Mouse (Mus musculus): ENCODE results near the gene Nme9. TPM values are rescaled to one million over a fixed set of nuclear protein-coding genes. Genes with fewer than 3 reads are reported as not detected.

Gene Nme9
- polyA plus RNA-seq, 1 experiment = not detected

GRCm38 (mm10) chr9:99464876-99465275, 13.6 kb downstream of the Nme9 start:
- TF ChIP-seq SRF (IDR thresholded peaks at IDR 0.05; ENCODE audit: control insufficient read depth, insufficient read length, low read depth) (no peak), CEBPB (IDR thresholded peaks at IDR 0.05; ENCODE audit: insufficient read depth, poor library complexity, severe bottlenecking) (no peak), TCF12 (IDR thresholded peaks at IDR 0.05; ENCODE audit: insufficient read depth, poor library complexity, severe bottlenecking) (no peak), TCF3 (IDR thresholded peaks at IDR 0.05; ENCODE audit: insufficient read length, low read depth) (no peak), MYOD1 (IDR thresholded peaks at IDR 0.05; ENCODE audit: control insufficient read depth in 1 of 3, insufficient read length in 2 of 3, low read depth in 2 of 3) (no peak), E2F4 (IDR thresholded peaks at IDR 0.05; ENCODE audit: insufficient read depth) (no peak), MAX (IDR thresholded peaks at IDR 0.05; ENCODE audit: low read depth) (no peak), USF1 (IDR thresholded peaks at IDR 0.05; ENCODE audit: low read depth) (no peak), POLR2A (IDR thresholded peaks at IDR 0.05; ENCODE audit: insufficient read length, low read depth) (no peak), POLR2AphosphoS2 (IDR thresholded peaks at IDR 0.05; ENCODE audit: insufficient read length, low read depth) (no peak), MYOG (IDR thresholded peaks at IDR 0.05; ENCODE audit: control insufficient read depth in 1 of 3, insufficient read depth in 1 of 3, insufficient read length in 2 of 3, low read depth in 2 of 3) (no peak)
- no peaks in the 10 kb centered on the region for H3K36me3 ChIP-seq (ENCODE audit: control insufficient read depth, insufficient read depth)
- no peak overlapping the region for H3ac ChIP-seq (ENCODE audit: control insufficient read depth, insufficient read length)
- no peak overlapping the region for H3K4me2 ChIP-seq (ENCODE audit: low read depth)
- H3K4me3 ChIP-seq = no peak overlapping the region
- no peaks in the 10 kb centered on the region for H3K79me2 ChIP-seq (ENCODE audit: control insufficient read depth, insufficient read depth)
- H3K27me3 ChIP-seq (ENCODE audit: control insufficient read depth, insufficient read depth, insufficient read length) = peaks cover 10% of the 10 kb centered on the region

GRCm38 (mm10) chr9:99468572-99468971, 17.3 kb downstream of the Nme9 start:
- H3K4me3 ChIP-seq = no peak overlapping the region
- no peak for TF ChIP-seq TCF3 (IDR thresholded peaks at IDR 0.05; ENCODE audit: insufficient read length, low read depth)
- no peak for TF ChIP-seq TCF12 (IDR thresholded peaks at IDR 0.05; ENCODE audit: insufficient read depth, poor library complexity, severe bottlenecking)
- TF ChIP-seq MYOD1 (IDR thresholded peaks at IDR 0.05; ENCODE audit: control insufficient read depth in 1 of 3, insufficient read length in 2 of 3, low read depth in 2 of 3) = no peak
- TF ChIP-seq MAX (IDR thresholded peaks at IDR 0.05; ENCODE audit: low read depth) = no peak
- TF ChIP-seq E2F4 (IDR thresholded peaks at IDR 0.05; ENCODE audit: insufficient read depth) = no peak
- no peak for TF ChIP-seq POLR2AphosphoS2 (IDR thresholded peaks at IDR 0.05; ENCODE audit: insufficient read length, low read depth)
- no peak overlapping the region for H3ac ChIP-seq (ENCODE audit: control insufficient read depth, insufficient read length)
- no peaks in the 10 kb centered on the region for H3K79me2 ChIP-seq (ENCODE audit: control insufficient read depth, insufficient read depth)
- H3K27me3 ChIP-seq (ENCODE audit: control insufficient read depth, insufficient read depth, insufficient read length) = peaks cover 10% of the 10 kb centered on the region
- no peaks in the 10 kb centered on the region for H3K36me3 ChIP-seq (ENCODE audit: control insufficient read depth, insufficient read depth)
- no peak overlapping the region for H3K4me2 ChIP-seq (ENCODE audit: low read depth)

GRCm38 (mm10) chr9:99469681-99470273, 18.5 kb downstream of the Nme9 start:
- no peak overlapping the region for H3ac ChIP-seq (ENCODE audit: control insufficient read depth, insufficient read length)
- no peaks in the 10 kb centered on the region for H3K79me2 ChIP-seq (ENCODE audit: control insufficient read depth, insufficient read depth)
- H3K4me2 ChIP-seq (ENCODE audit: low read depth) = no peak overlapping the region
- no peaks in the 10 kb centered on the region for H3K36me3 ChIP-seq (ENCODE audit: control insufficient read depth, insufficient read depth)
- peaks cover 5% of the 10 kb centered on the region for H3K27me3 ChIP-seq (ENCODE audit: control insufficient read depth, insufficient read depth, insufficient read length)
- TF ChIP-seq TCF12 (IDR thresholded peaks at IDR 0.05; ENCODE audit: insufficient read depth, poor library complexity, severe bottlenecking) = no peak
- no peak for TF ChIP-seq SRF (IDR thresholded peaks at IDR 0.05; ENCODE audit: control insufficient read depth, insufficient read length, low read depth)
- no peak for TF ChIP-seq POLR2AphosphoS2 (IDR thresholded peaks at IDR 0.05; ENCODE audit: insufficient read length, low read depth)
- no peak for TF ChIP-seq REST (IDR thresholded peaks at IDR 0.05; ENCODE audit: insufficient read depth, insufficient read length)
- TF ChIP-seq USF1 (IDR thresholded peaks at IDR 0.05; ENCODE audit: low read depth) = no peak
- no peak for TF ChIP-seq MAX (IDR thresholded peaks at IDR 0.05; ENCODE audit: low read depth)
- TF ChIP-seq MYOD1 (IDR thresholded peaks at IDR 0.05; ENCODE audit: control insufficient read depth in 1 of 3, insufficient read length in 2 of 3, low read depth in 2 of 3) = no peak
- no peak for TF ChIP-seq E2F4 (IDR thresholded peaks at IDR 0.05; ENCODE audit: insufficient read depth)
- no peak for TF ChIP-seq TCF3 (IDR thresholded peaks at IDR 0.05; ENCODE audit: insufficient read length, low read depth)
- TF ChIP-seq MYOG (IDR thresholded peaks at IDR 0.05; ENCODE audit: control insufficient read depth in 1 of 3, insufficient read depth in 1 of 3, insufficient read length in 2 of 3, low read depth in 2 of 3) = no peak
- no peak for TF ChIP-seq CEBPB (IDR thresholded peaks at IDR 0.05; ENCODE audit: insufficient read depth, poor library complexity, severe bottlenecking)
- no peak for TF ChIP-seq POLR2A (IDR thresholded peaks at IDR 0.05; ENCODE audit: insufficient read length, low read depth)
- H3K4me3 ChIP-seq = no peak overlapping the region

GRCm38 (mm10) chr9:99470347-99471092, 19.2 kb downstream of the Nme9 start:
- peaks cover 5% of the 10 kb centered on the region for H3K27me3 ChIP-seq (ENCODE audit: control insufficient read depth, insufficient read depth, insufficient read length)
- H3ac ChIP-seq (ENCODE audit: control insufficient read depth, insufficient read length) = no peak overlapping the region
- no peak overlapping the region for H3K4me2 ChIP-seq (ENCODE audit: low read depth)
- TF ChIP-seq POLR2A (IDR thresholded peaks at IDR 0.05; ENCODE audit: insufficient read length, low read depth) = no peak
- H3K79me2 ChIP-seq (ENCODE audit: control insufficient read depth, insufficient read depth) = no peaks in the 10 kb centered on the region
- no peaks in the 10 kb centered on the region for H3K36me3 ChIP-seq (ENCODE audit: control insufficient read depth, insufficient read depth)
- H3K4me3 ChIP-seq = no peak overlapping the region

- H3K4me3 ChIP-seq = no peak overlapping the region
- TF ChIP-seq MAX (IDR thresholded peaks at IDR 0.05; ENCODE audit: low read depth) (no peak), REST (IDR thresholded peaks at IDR 0.05; ENCODE audit: insufficient read depth, insufficient read length) (no peak), TCF12 (IDR thresholded peaks at IDR 0.05; ENCODE audit: insufficient read depth, poor library complexity, severe bottlenecking) (no peak), POLR2A (IDR thresholded peaks at IDR 0.05; ENCODE audit: insufficient read length, low read depth) (no peak), MYOG (IDR thresholded peaks at IDR 0.05; ENCODE audit: control insufficient read depth in 1 of 3, insufficient read depth in 1 of 3, insufficient read length in 2 of 3, low read depth in 2 of 3) (no peak), CEBPB (IDR thresholded peaks at IDR 0.05; ENCODE audit: insufficient read depth, poor library complexity, severe bottlenecking) (no peak), USF1 (IDR thresholded peaks at IDR 0.05; ENCODE audit: low read depth) (no peak), POLR2AphosphoS2 (IDR thresholded peaks at IDR 0.05; ENCODE audit: insufficient read length, low read depth) (no peak), SRF (IDR thresholded peaks at IDR 0.05; ENCODE audit: control insufficient read depth, insufficient read length, low read depth) (no peak), E2F4 (IDR thresholded peaks at IDR 0.05; ENCODE audit: insufficient read depth) (no peak), MYOD1 (IDR thresholded peaks at IDR 0.05; ENCODE audit: control insufficient read depth in 1 of 3, insufficient read length in 2 of 3, low read depth in 2 of 3) (no peak)
- no peaks in the 10 kb centered on the region for H3K79me2 ChIP-seq (ENCODE audit: control insufficient read depth, insufficient read depth)
- no peak overlapping the region for H3K4me2 ChIP-seq (ENCODE audit: low read depth)
- no peak overlapping the region for H3ac ChIP-seq (ENCODE audit: control insufficient read depth, insufficient read length)
- peaks cover 5% of the 10 kb centered on the region for H3K27me3 ChIP-seq (ENCODE audit: control insufficient read depth, insufficient read depth, insufficient read length)
- H3K36me3 ChIP-seq (ENCODE audit: control insufficient read depth, insufficient read depth) = no peaks in the 10 kb centered on the region
Observed at GRCm38 (mm10) chr9:99471334-99471733, 20.1 kb downstream of the Nme9 start.

All from myocyte (in vitro differentiated cells).